Mouse (Mus musculus) E14TG2a.4 (cell line): ENCODE measurements around the gene Actr1b.
"Not testable (repeated sequence)": the region's sequence is repeated elsewhere in the genome, so short reads cannot be mapped to it uniquely, and the experiment has no call there.

Experiments used
- H3K27me3 ChIP-seq: 2 replicates; pipeline ENCODE4 v1.6.1; 2014; ENCODE audit warnings: low read length, control low read depth; ENCODE audit not compliant: insufficient read depth
- H3K36me3 ChIP-seq: 2 replicates; pipeline ENCODE4 v1.6.1; 2014; ENCODE audit warnings: low read length, control low read depth; ENCODE audit not compliant: insufficient read depth
- H3K4me1 ChIP-seq: replicated peaks from 2 replicates; pipeline ENCODE4 v1.6.1; 2014; ENCODE audit warnings: low read depth, low read length, control low read depth
- H3K4me3 ChIP-seq: replicated peaks from 2 replicates; pipeline ENCODE4 v1.5.1; 2014; ENCODE audit warnings: mild to moderate bottlenecking, low read length
- H3K9me3 ChIP-seq: 2 replicates; pipeline ENCODE4 v1.6.1; 2014; ENCODE audit warnings: low read length, control low read depth
- CTCF ChIP-seq: conservative IDR thresholded peaks from 2 replicates; pipeline ENCODE4 v1.5.1; 2014; ENCODE audit warnings: low read length
- NANOG ChIP-seq: IDR thresholded peaks from 2 replicates; pipeline ENCODE4 v1.6.1; 2014; ENCODE audit warnings: borderline replicate concordance, low read length, mixed read lengths
- POU5F1 ChIP-seq: IDR thresholded peaks from 2 replicates; pipeline ENCODE4 v1.6.1; 2014; ENCODE audit warnings: low read length, borderline replicate concordance

The Actr1b gene

DNA sequence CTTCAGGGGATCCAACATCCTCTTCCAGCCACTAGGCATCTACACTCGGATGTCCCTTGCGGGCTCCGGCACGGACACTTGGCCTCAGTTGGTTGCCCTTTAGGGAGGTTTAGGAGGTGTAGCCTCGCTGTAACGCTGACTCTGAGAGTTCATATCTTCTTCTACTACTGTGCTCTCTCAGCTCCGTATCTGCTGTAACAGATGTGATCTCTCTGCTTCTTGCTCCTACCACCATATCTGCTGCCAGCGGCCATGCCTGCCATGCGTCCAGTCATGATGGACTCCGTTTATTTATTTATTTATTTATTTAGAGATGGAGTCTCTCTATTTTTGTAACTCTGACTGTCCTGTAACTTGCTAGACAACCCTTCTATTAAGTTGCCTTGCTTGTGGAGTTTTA, 43.0 kb downstream of the Actr1b start:
- H3K4me1 ChIP-seq = peaks cover 5% of the 10 kb centered on the region
- H3K9me3 ChIP-seq = no peaks in the 10 kb centered on the region
- no peak overlapping the region for H3K4me3 ChIP-seq
- TF ChIP-seq CTCF (no peak), POU5F1 (no peak), NANOG (no peak)
- H3K36me3 ChIP-seq = peaks cover 7% of the 10 kb centered on the region; the same call in 1 of the 2 replicates
- H3K27me3 ChIP-seq = no peaks in the 10 kb centered on the region

- H3K4me1 ChIP-seq = peaks cover 15% of the 10 kb centered on the region
- H3K4me3 ChIP-seq = no peak overlapping the region
- no peaks in the 10 kb centered on the region for H3K27me3 ChIP-seq
- TF ChIP-seq POU5F1 = no peak
- TF ChIP-seq NANOG = no peak
- TF ChIP-seq CTCF = no peak
- H3K9me3 ChIP-seq = no peaks in the 10 kb centered on the region
- H3K36me3 ChIP-seq = peaks cover 7% of the 10 kb centered on the region; the same call in 1 of the 2 replicates
Measured at GRCm38 (mm10) chr1:36670256-36670655, 44.0 kb downstream of the Actr1b start.

GRCm38 (mm10) chr1:36668007-36668406, 46.2 kb downstream of the Actr1b start:
- H3K27me3 ChIP-seq = not testable (repeated sequence)

GRCm38 (mm10) chr1:36665934-36666333, 48.3 kb downstream of the Actr1b start:
- Histone ChIP-seq H3K27me3 (no peaks in the 10 kb centered on the region), H3K4me3 (no peak overlapping the region), H3K9me3 (no peaks in the 10 kb centered on the region), H3K4me1 (peaks cover 12% of the 10 kb centered on the region), H3K36me3 (peaks cover 7% of the 10 kb centered on the region)
- no peak for TF ChIP-seq POU5F1

More at GRCm38 (mm10) chr1:36668007-36668406, 46.2 kb downstream of the Actr1b start:
- not testable (repeated sequence) for H3K9me3 ChIP-seq, H3K4me3 ChIP-seq, H3K36me3 ChIP-seq
- peaks cover 15% of the 10 kb centered on the region for H3K4me1 ChIP-seq

DNA sequence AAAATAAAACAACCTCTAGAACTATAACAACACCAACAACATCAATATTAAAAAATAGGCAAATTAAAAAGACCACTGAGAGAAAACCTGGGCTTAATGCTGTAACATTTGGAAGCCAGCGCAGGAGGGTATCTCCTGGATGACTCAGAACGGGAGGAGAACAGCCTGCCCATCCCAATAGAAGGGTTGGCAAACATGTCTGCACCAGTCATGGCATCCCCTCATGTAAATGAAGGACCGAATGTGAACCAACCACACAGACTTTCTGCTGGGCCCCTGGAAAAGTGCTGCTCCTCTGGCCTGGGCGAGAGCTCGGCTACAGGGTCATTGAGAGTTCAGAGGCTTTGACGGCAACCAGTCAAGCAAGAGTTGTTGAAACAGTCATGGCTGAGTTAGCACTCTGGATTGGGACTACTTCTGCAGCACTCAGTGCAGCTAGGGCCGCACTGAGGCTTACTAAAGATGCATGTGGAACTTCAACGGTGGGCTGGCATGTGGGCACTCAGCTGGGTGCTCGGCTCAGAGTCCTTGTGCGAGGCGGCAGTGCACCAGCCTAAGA, 49.0 kb downstream of the Actr1b start:
- TF ChIP-seq NANOG (no peak), CTCF (no peak), POU5F1 (no peak)
- Histone ChIP-seq H3K27me3 (no peaks in the 10 kb centered on the region), H3K4me1 (peaks cover 12% of the 10 kb centered on the region), H3K36me3 (peaks cover 14% of the 10 kb centered on the region), H3K9me3 (no peaks in the 10 kb centered on the region), H3K4me3 (no peak overlapping the region)

- no peaks in the 10 kb centered on the region for H3K9me3 ChIP-seq
- peaks cover 12% of the 10 kb centered on the region for H3K4me1 ChIP-seq
- H3K27me3 ChIP-seq = no peaks in the 10 kb centered on the region
- H3K4me3 ChIP-seq = no peak overlapping the region
- no peak for TF ChIP-seq POU5F1
- no peak for TF ChIP-seq NANOG
- TF ChIP-seq CTCF = no peak
- peaks cover 22% of the 10 kb centered on the region for H3K36me3 ChIP-seq
Measured at GRCm38 (mm10) chr1:36664457-36664856, 49.8 kb downstream of the Actr1b start.

- Histone ChIP-seq H3K9me3 (no peaks in the 10 kb centered on the region), H3K27me3 (no peaks in the 10 kb centered on the region), H3K4me1 (no peaks in the 10 kb centered on the region), H3K4me3 (no peak overlapping the region), H3K36me3 (peaks cover 68% of the 10 kb centered on the region)
- TF ChIP-seq NANOG (no peak), POU5F1 (no peak), CTCF (no peak)
Measured at GRCm38 (mm10) chr1:36658621-36659399, 55.4 kb downstream of the Actr1b start.

- Histone ChIP-seq H3K4me1 (no peaks in the 10 kb centered on the region), H3K9me3 (no peaks in the 10 kb centered on the region)
- TF ChIP-seq POU5F1 = no peak
- TF ChIP-seq CTCF = no peak
- TF ChIP-seq NANOG = no peak
Measured at GRCm38 (mm10) chr1:36657658-36658415, 56.4 kb downstream of the Actr1b start.

DNA sequence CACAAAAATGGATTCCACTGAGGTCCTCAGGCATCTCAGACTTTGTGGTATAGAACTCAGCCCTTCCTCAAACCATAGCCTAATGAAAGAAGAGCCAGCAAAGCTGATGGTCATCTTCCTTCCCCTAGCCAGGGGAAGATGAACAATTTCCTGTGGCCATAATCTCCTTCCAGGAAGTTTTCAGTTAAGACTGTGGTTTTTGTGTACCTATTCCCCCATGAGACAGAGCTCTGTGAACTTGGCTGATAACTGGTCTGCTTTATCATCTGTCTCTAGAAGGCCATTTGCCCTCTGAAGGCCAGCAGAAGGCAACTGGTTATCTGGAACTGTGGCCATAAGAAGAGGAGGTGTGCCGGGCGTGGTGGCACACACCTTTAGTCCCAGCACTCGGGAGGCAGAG, 58.0 kb downstream of the Actr1b start:
- no peaks in the 10 kb centered on the region for H3K27me3 ChIP-seq
- no peaks in the 10 kb centered on the region for H3K9me3 ChIP-seq
- no peaks in the 10 kb centered on the region for H3K4me1 ChIP-seq
- no peak overlapping the region for H3K4me3 ChIP-seq
- peaks cover 82% of the 10 kb centered on the region for H3K36me3 ChIP-seq
- TF ChIP-seq CTCF = no peak
- TF ChIP-seq POU5F1 = no peak
- TF ChIP-seq NANOG = no peak

More at GRCm38 (mm10) chr1:36657658-36658415, 56.4 kb downstream of the Actr1b start:
- Histone ChIP-seq H3K4me3 (no peak overlapping the region), H3K36me3 (peaks cover 71% of the 10 kb centered on the region), H3K27me3 (no peaks in the 10 kb centered on the region)
